Mouse (Mus musculus) large intestine, adult 2 months (tissue): ENCODE measurements around the gene Rsl1. TPM values are rescaled to one million over a fixed set of nuclear protein-coding genes. Genes with fewer than 3 reads are reported as not detected.
"Not testable (repeated sequence)": the region's sequence is repeated elsewhere in the genome, so short reads cannot be mapped to it uniquely, and the experiment has no call there.

Source experiments
- DNase-seq: peaks from one replicate; pipeline ENCODE4 v3.0.0-alpha.2; 2012; ENCODE audit warnings: low read depth, low spot score
- WGBS: fragments of 180-500 bp; shearing (Covaris S2); methylation state at CpG from one replicate; pipeline ENCODE4 v1.1.7; 2018; 5-methylcytosine and 5-hydroxymethylcytosine counted together
- polyA plus RNA-seq: library from polyadenylated mRNA; depleted of rRNA; stranded (reverse); fragments of >200 nt; gene quantifications from 2 replicates; pipeline ENCODE4 v1.2.3, GENCODE M21; 2012; rRNA removed

Gene Rsl1
- polyA plus RNA-seq, result 1.4 and 1.7 TPM in 2 replicates

GRCm38 (mm10) chr13:67172991-67173722 lies at the start of gene Rsl1:
Gene Rsl1 (plus strand): TSS chr13:67173182.
- DNase-seq, result peak; percentile 38
- under 1% methylated on average over 17 of the region's 17 CpGs for WGBS

- WGBS, result 91% methylated on average over 1 of the region's 1 CpGs
- no peak for DNase-seq
Measured at GRCm38 (mm10) chr13:67124460-67124859, 48.5 kb upstream of the Rsl1 start.

GRCm38 (mm10) chr13:67127507-67127906 lies 45.5 kb upstream of the Rsl1 start:
- WGBS, result 74% methylated on average over 10 of the region's 10 CpGs
- DNase-seq, result not testable (repeated sequence)

- WGBS, result 1% methylated on average over 18 of the region's 18 CpGs
- peak; percentile 70 for DNase-seq
Measured at GRCm38 (mm10) chr13:67128038-67128721, 44.8 kb upstream of the Rsl1 start.

- 45% methylated on average over 4 of the region's 4 CpGs for WGBS
- not testable (repeated sequence) for DNase-seq
Measured at GRCm38 (mm10) chr13:67166122-67166521, 6.9 kb upstream of the Rsl1 start.

GRCm38 (mm10) chr13:67173723-67174055 lies 707 bp downstream of the Rsl1 start:
- WGBS, result 9% methylated on average over 5 of the region's 5 CpGs
- DNase-seq, result no peak

GRCm38 (mm10) chr13:67194340-67194894 lies 21.4 kb downstream of the Rsl1 start, which contains the start of gene Zfp455:
Gene Zfp455 (plus strand): TSS chr13:67194506.
- 3% methylated on average over 13 of the region's 13 CpGs for WGBS
- peak; percentile 54 for DNase-seq

GRCm38 (mm10) chr13:67201656-67202055 lies 28.7 kb downstream of the Rsl1 start:
- 84% methylated on average over 3 of the region's 3 CpGs for WGBS
- DNase-seq, result no peak

- 54% methylated on average over 4 of the region's 4 CpGs for WGBS
- no peak for DNase-seq
Measured at GRCm38 (mm10) chr13:67214015-67214607, 41.1 kb downstream of the Rsl1 start.

Other genes with a start within 250 kb of the Rsl1 start
- gene Zfp712, start 112.0 kb upstream of the Rsl1 start, polyA plus RNA-seq, result 0.16 and 0.17 TPM in 2 replicates
- not detected in 2 replicates for gene Zfp708, start 75.2 kb upstream of the Rsl1 start, polyA plus RNA-seq
- 2.8 and 3.4 TPM in 2 replicates for gene Gm28557, start 64.6 kb upstream of the Rsl1 start, polyA plus RNA-seq
- 0.09 and 0.19 TPM in 2 replicates for gene Rslcan18, start 56.9 kb upstream of the Rsl1 start, polyA plus RNA-seq
- gene Zfp759, start 51.5 kb upstream of the Rsl1 start, polyA plus RNA-seq, result 0.16 and 0.26 TPM in 2 replicates
- 0.21 and 0.32 TPM in 2 replicates for gene Zfp455, start 21.3 kb downstream of the Rsl1 start, polyA plus RNA-seq
- gene Zfp458, start 105.3 kb downstream of the Rsl1 start, polyA plus RNA-seq, result 0.27 and 0.31 TPM in 2 replicates
- 0.67 and 0.92 TPM in 2 replicates for gene Zfp457, start 133.3 kb downstream of the Rsl1 start, polyA plus RNA-seq
- gene Zfp595, start 159.4 kb downstream of the Rsl1 start, polyA plus RNA-seq, result 0.71 and 0.99 TPM in 2 replicates
- not detected in 2 replicates for gene Gm28044, start 187.4 kb downstream of the Rsl1 start, polyA plus RNA-seq
- 0.38 and 0.42 TPM in 2 replicates for gene Zfp953, start 187.4 kb downstream of the Rsl1 start, polyA plus RNA-seq
- gene Gm28041, start 202.6 kb downstream of the Rsl1 start, polyA plus RNA-seq, result 0.25 TPM in 1 of 2 replicates, not detected in the other
- 0.27 and 0.31 TPM in 2 replicates for gene Zfp456, start 202.6 kb downstream of the Rsl1 start, polyA plus RNA-seq
- gene Zfp429, start 226.6 kb downstream of the Rsl1 start, polyA plus RNA-seq, result 2.8 and 5.0 TPM in 2 replicates
- gene Zfp459, start 248.2 kb downstream of the Rsl1 start, polyA plus RNA-seq, result 0.49 and 0.74 TPM in 2 replicates